Mouse (Mus musculus) forebrain, embryonic 16.5 days (tissue): Measurements from ENCODE around the gene Cdh1. TPM values are rescaled to one million over a fixed set of nuclear protein-coding genes. Genes with fewer than 3 reads are reported as not detected.
"Not testable (repeated sequence)": the region's sequence is repeated elsewhere in the genome, so short reads cannot be mapped to it uniquely, and the experiment has no call there.

Experiments
- ATAC-seq: fragments of 200-750 bp; cut with Nextera tagmentation; 2 replicates; pipeline ENCODE4 v1.8.0; 2017; ENCODE audit warnings: mild to moderate bottlenecking, moderate library complexity
- H3K27ac ChIP-seq: fragments of 300-500 bp; sonication (generic); 2 replicates; pipeline ENCODE4 v1.5.1; 2014; ENCODE audit warnings: low read length, control low read depth
- H3K27me3 ChIP-seq: fragments of 300-500 bp; sonication (generic); replicated peaks from 2 replicates; pipeline ENCODE4 v1.6.1; 2014; ENCODE audit warnings: low read length; ENCODE audit not compliant: control insufficient read depth, insufficient read depth
- H3K36me3 ChIP-seq: fragments of 300-500 bp; sonication (generic); 2 replicates; pipeline ENCODE4 v1.6.1; 2014; ENCODE audit not compliant: control insufficient read depth, insufficient read depth
- H3K4me1 ChIP-seq: fragments of 300-500 bp; sonication (generic); replicated peaks from 2 replicates; pipeline ENCODE4 v1.6.1; 2014; ENCODE audit warnings: low read length; ENCODE audit not compliant: control insufficient read depth, insufficient read depth
- H3K4me2 ChIP-seq: fragments of 300-500 bp; sonication (generic); 2 replicates; pipeline ENCODE4 v1.6.1; 2014; ENCODE audit warnings: mild to moderate bottlenecking, low read length, control low read depth
- H3K4me3 ChIP-seq: fragments of 300-500 bp; sonication (generic); replicated peaks from 2 replicates; pipeline ENCODE4 v1.5.1; 2014; ENCODE audit warnings: mild to moderate bottlenecking, low read length, control low read depth
- H3K9ac ChIP-seq: fragments of 300-500 bp; sonication (generic); replicated peaks from 2 replicates; pipeline ENCODE4 v1.6.1; 2014; ENCODE audit warnings: low read depth, low read length, control low read depth
- H3K9me3 ChIP-seq: fragments of 300-500 bp; sonication (generic); 2 replicates; pipeline ENCODE4 v1.6.1; 2016; ENCODE audit warnings: low read length; ENCODE audit not compliant: control insufficient read depth
- WGBS: fragments of 180-500 bp; shearing (Covaris S2); extraction: QIAGEN DNeasy Blood & Tissue Kit; methylation state at CpG from one replicate; pipeline ENCODE4 v1.1.7; 2014; 5-methylcytosine and 5-hydroxymethylcytosine counted together
- polyA plus RNA-seq: library from polyadenylated mRNA; unstranded; fragments of >200 nt; fragmentation: Nextera tagmentation; extraction: Ambion mirVana; gene quantifications from 2 replicates; pipeline ENCODE4 v1.2.1, GENCODE M21; 2015

Cdh1 gene
- polyA plus RNA-seq, 1 experiment from 2014 or later, result 3.0 TPM

DNA sequence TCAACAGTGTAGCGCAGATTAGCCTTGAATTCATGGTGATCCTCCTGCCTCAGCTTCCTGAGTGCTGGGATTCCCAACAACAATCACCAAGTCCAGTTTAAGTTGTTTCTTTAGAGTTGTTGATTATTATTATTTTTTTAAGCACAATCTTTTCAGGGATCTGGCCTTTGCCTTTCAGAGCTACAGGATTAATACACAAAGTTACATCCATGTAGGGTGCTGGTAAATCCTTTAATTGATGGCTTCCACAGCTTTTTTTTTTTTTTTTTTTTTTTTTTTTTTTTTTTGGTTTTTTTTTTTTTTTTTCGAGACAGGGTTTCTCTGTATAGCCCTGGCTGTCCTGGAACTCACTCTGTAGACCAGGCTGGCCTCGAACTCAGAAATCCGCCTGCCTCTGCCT is 4.6 kb downstream of the Cdh1 start:
- H3K27ac ChIP-seq, H3K36me3 ChIP-seq, H3K4me2 ChIP-seq, H3K9ac ChIP-seq, ATAC-seq, H3K4me3 ChIP-seq, H3K9me3 ChIP-seq: not testable (repeated sequence)
- Histone ChIP-seq H3K4me1 (peaks cover 13% of the 10 kb centered on the region), H3K27me3 (peaks cover 25% of the 10 kb centered on the region)
- WGBS, result 100% methylated on average over 3 of the region's 4 CpGs

DNA sequence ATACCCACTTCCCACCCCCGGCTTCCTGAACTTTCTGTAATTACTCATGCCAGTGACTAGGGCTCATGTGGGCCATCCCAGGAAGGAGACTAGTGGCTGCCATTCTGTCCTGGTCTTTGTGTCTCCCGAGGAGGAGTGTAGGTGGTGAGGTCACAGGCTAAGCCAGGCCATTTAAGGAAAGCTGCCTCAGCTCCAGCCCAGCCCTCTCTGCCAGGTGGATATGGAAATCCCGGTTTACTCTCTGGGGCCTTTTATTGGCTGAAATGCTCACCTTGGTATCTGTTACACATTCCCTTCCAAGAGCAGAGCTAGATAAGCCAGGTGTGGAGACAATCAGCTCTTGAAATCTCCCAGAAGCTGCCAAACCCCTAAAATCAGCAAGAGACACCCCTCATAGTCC is 5.3 kb downstream of the Cdh1 start:
- WGBS, result 68% methylated on average over 3 of the region's 3 CpGs
- Histone ChIP-seq H3K36me3 (no peaks in the 10 kb centered on the region), H3K4me2 (no peak overlapping the region), H3K4me1 (peaks cover 6% of the 10 kb centered on the region), H3K9me3 (no peaks in the 10 kb centered on the region), H3K27me3 (peaks cover 19% of the 10 kb centered on the region), H3K27ac (no peak overlapping the region), H3K9ac (no peak overlapping the region), H3K4me3 (no peak overlapping the region)
- no peak for ATAC-seq

DNA sequence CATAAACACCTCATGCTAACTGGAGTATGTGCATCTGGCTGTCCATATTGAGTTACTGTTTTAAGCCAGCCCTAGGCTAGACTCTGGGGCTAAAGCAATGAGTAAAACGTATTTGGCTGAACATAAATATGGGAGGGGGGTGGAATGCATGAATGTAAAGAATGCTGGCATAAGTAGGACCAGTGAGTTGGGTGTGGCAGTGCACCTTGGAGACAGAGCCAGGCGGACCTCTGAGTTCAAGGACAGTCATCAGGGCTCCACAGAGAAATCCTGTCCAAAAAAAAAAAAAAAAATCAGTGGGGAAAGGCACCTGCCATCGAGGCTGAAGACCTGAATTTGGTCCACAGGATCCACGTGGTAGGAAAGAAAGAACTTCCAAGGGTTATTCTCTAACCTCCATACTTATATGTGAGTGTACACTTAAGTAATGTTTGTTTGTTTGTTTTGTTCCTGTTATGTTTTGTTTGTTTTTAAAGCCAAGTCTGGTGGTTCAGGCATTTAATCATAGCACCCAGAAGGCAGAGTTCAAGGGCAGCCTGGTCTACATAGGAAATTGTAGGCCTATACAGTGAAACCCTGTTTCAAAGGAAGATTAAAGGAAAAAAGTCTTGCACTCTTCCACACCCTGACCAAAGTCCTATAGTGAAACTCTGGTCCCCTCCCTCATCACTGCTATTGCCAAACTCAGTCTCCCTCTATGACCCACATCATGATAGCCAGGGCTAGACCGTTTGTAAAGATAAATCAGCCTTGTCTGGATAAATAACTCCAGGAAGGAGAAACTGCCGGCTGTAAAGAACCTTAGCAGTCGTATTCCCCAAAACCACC is 6.1 kb downstream of the Cdh1 start:
- Histone ChIP-seq H3K9me3 (no peaks in the 10 kb centered on the region), H3K27ac (no peak overlapping the region), H3K9ac (no peak overlapping the region), H3K27me3 (peaks cover 11% of the 10 kb centered on the region; the same call in 1 of the 2 replicates), H3K4me1 (no peaks in the 10 kb centered on the region), H3K4me2 (no peak overlapping the region), H3K4me3 (no peak overlapping the region), H3K36me3 (no peaks in the 10 kb centered on the region)
- 74% methylated on average over 7 of the region's 7 CpGs for WGBS
- no peak for ATAC-seq

DNA sequence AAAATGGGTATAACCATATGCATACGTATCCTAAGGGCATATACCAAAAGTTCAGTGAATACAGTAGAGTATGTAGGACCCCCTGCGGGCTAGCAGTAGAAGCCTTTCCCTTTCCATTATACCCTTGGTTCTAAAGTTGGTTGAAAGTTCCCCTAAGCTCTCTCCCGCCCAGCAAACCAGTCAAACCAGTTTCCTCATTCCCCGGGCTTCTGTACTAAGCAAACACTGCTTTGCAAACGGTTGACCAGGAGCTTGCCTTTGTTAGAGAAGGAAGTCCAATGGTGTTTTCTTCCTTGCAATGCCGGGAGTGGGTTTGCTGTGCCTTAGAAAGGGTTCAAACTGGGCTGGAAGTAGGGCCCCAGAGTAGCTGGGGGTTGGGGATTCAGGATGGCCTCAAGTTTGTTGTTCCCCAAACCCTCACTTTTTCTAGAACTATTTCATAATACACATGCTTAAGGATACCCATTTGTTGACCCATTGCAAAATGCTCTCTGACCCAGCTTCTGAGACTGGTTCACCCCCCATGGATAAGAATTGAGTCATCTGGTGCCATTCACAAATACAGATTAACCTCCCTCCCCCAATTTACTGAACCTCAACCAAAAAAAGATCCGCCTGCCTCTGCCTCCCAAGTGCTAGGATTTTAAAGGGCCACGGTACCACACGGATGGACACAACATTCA is 7.9 kb downstream of the Cdh1 start:
- Histone ChIP-seq H3K27ac (no peak overlapping the region), H3K4me2 (no peak overlapping the region), H3K4me3 (no peak overlapping the region), H3K9me3 (no peaks in the 10 kb centered on the region), H3K36me3 (no peaks in the 10 kb centered on the region), H3K4me1 (no peaks in the 10 kb centered on the region), H3K27me3 (no peaks in the 10 kb centered on the region), H3K9ac (no peak overlapping the region)
- no peak for ATAC-seq
- 67% methylated on average over 9 of the region's 9 CpGs for WGBS

DNA sequence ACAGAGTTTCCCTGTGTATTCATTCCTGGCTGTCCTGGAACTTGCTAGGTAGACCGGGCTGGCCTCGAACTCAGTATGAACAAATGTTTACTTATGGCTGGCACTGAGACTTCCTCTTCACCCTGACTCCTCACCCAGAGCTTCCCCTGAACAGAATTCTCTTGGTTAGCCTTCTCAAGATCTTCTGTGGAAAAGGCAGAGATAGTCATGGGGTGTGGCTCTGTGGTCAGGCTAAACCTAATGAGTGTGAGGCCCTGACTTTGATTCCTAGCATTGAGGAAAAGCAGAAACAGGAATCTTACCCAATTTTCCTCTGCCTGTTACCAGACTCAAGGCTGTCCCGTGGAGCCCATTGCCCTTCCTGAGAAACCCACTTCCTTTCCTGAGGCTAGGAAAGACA is 8.9 kb downstream of the Cdh1 start:
- no peak overlapping the region for H3K9ac ChIP-seq
- 82% methylated on average over 3 of the region's 3 CpGs for WGBS
- no peaks in the 10 kb centered on the region for H3K27me3 ChIP-seq
- H3K36me3 ChIP-seq, result no peaks in the 10 kb centered on the region
- no peak overlapping the region for H3K4me2 ChIP-seq
- H3K4me1 ChIP-seq, result no peaks in the 10 kb centered on the region
- no peaks in the 10 kb centered on the region for H3K9me3 ChIP-seq
- no peak overlapping the region for H3K4me3 ChIP-seq
- H3K27ac ChIP-seq, result no peak overlapping the region
- no peak for ATAC-seq

DNA sequence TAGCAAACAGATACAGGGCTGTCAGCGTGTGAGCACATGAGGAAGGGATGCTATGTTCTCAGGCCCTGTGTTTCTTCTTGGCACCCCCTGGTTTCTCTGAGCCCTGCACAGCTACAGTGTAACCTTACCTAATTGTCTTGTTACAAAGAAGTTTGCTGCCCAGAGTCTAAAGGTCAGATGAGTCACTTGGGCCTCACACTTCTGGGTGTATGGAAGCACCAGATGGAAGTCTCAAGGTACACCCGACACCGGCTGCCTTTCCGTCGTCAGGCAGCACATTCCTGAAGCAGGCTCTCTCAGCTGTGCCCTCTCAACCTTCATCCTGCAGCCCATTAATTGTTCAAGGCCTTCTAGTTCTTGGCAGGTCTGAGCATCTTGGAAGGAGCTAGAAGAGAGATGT is 11.6 kb downstream of the Cdh1 start:
- Histone ChIP-seq H3K9me3 (no peaks in the 10 kb centered on the region), H3K4me2 (no peak overlapping the region), H3K27me3 (no peaks in the 10 kb centered on the region), H3K9ac (no peak overlapping the region), H3K4me1 (no peaks in the 10 kb centered on the region), H3K4me3 (no peak overlapping the region), H3K27ac (no peak overlapping the region), H3K36me3 (no peaks in the 10 kb centered on the region)
- ATAC-seq, result no peak
- 83% methylated on average over 5 of the region's 5 CpGs for WGBS

DNA sequence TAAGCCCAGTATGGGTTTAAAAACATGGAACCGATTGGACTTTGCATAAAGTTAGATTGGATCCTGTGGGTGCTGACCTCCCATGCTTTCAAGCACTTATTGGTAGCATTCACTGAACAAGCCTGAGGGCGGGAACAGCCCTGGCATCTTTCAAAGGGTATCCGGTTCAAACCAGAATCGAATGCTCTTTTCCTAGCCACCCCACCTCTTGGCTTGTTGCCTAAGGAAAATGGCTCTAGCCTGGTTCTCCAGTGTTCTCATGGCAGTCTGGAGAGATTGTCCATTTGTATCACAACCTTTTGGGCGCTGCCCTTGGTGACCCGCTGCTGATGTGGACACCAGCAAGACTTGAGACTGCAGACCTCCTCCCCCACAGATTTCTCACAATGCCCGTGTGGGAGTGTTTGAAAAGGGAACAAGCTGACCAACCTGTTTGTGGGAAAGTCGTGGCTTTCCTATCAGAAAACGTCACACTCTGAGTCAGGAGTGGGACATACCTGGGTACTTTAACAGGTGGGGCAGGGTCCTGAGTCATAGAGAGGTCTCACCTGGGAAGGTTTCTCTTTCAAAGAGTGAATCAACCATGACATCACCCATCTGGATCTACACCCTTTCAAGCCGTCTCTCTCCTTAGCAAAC is 12.6 kb downstream of the Cdh1 start:
- Histone ChIP-seq H3K36me3 (no peaks in the 10 kb centered on the region), H3K4me3 (no peak overlapping the region), H3K27ac (no peak overlapping the region), H3K27me3 (no peaks in the 10 kb centered on the region), H3K9ac (no peak overlapping the region), H3K4me1 (no peaks in the 10 kb centered on the region), H3K4me2 (no peak overlapping the region), H3K9me3 (no peaks in the 10 kb centered on the region)
- 71% methylated on average over 10 of the region's 10 CpGs for WGBS
- no peak for ATAC-seq

DNA sequence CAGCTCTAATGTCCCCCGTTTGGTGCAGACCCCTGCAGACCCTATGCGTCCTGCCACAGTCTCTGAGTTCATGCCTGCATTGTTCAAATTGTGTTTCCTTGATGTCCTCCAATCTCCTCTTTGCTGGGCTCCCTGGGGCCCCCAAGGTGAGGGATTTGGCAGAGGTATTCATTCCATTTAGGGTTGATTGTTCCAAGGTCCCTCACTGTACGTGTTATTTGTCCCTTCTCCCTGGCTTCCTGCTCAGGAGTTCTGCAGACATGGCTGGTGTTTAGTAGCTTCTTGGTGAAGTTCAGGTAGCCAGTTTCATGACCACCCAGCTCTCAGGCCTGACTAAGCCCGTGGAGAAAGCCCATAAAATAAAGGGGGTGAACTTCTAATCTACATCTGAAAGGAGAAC is 13.5 kb downstream of the Cdh1 start:
- Histone ChIP-seq H3K27ac (no peak overlapping the region), H3K4me2 (no peak overlapping the region), H3K9me3 (no peaks in the 10 kb centered on the region), H3K4me3 (no peak overlapping the region), H3K4me1 (no peaks in the 10 kb centered on the region), H3K9ac (no peak overlapping the region), H3K27me3 (no peaks in the 10 kb centered on the region), H3K36me3 (no peaks in the 10 kb centered on the region)
- no peak for ATAC-seq
- WGBS, result 30% methylated on average over 4 of the region's 4 CpGs

DNA sequence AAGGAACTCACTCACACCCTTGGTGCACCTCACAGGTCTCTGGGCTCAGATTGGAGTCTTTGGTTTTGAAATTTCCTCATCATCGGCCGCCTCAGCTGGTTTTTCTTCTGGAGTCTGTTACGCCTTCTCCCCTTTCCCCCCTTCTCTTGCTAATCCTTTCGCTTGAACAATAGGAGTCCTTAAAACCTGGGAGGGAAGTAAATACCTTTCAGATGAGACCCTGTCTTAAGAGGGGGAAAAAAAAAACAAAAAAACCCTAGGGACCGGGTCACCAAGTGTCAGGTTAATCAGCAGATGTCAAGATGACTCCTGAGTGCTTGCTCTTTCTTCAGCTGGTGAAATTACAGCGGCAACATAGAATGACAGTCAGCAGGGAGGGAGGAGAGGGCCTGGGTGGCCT is 14.0 kb downstream of the Cdh1 start:
- no peak for ATAC-seq
- no peaks in the 10 kb centered on the region for H3K9me3 ChIP-seq

More for the DNA sequence above, 14.0 kb downstream of the Cdh1 start:
- Histone ChIP-seq H3K9ac (no peak overlapping the region), H3K27me3 (no peaks in the 10 kb centered on the region), H3K27ac (no peak overlapping the region), H3K36me3 (no peaks in the 10 kb centered on the region), H3K4me1 (no peaks in the 10 kb centered on the region), H3K4me3 (no peak overlapping the region), H3K4me2 (no peak overlapping the region)
- 22% methylated on average over 6 of the region's 6 CpGs for WGBS
